Mouse (Mus musculus) embryonic facial prominence, embryonic 15.5 days (tissue): ENCODE measurements at regions not wholly inside any gene's neighbourhood (a gene's known extent, or its start where the extent isn't known, plus 50 kb on each side); places are given as distances from the start of the nearest gene placed in this dataset.

Experiments used
- ATAC-seq: fragments of 200-750 bp; cut with Nextera tagmentation; 2 replicates; pipeline ENCODE4 v1.8.0; 2017; ENCODE audit warnings: low read depth, moderate TSS enrichment; ENCODE audit not compliant: insufficient number of reproducible peaks, low FRiP score, low TSS enrichment
- H3K27ac ChIP-seq: fragments of 300-500 bp; sonication (generic); replicated peaks from 2 replicates; pipeline ENCODE4 v1.5.1; 2015; ENCODE audit warnings: mild to moderate bottlenecking, inconsistent platforms
- H3K27me3 ChIP-seq: fragments of 300-500 bp; sonication (generic); 2 replicates; pipeline ENCODE4 v1.6.1; 2015; ENCODE audit warnings: inconsistent platforms
- H3K36me3 ChIP-seq: fragments of 300-500 bp; sonication (generic); 2 replicates; pipeline ENCODE4 v1.6.1; 2015; ENCODE audit warnings: mild to moderate bottlenecking, inconsistent platforms
- H3K4me1 ChIP-seq: fragments of 300-500 bp; sonication (generic); 2 replicates; pipeline ENCODE4 v1.6.1; 2015; ENCODE audit warnings: inconsistent platforms
- H3K4me2 ChIP-seq: fragments of 300-500 bp; sonication (generic); replicated peaks from 2 replicates; pipeline ENCODE4 v1.6.1; 2015; ENCODE audit warnings: mild to moderate bottlenecking, inconsistent platforms
- H3K4me3 ChIP-seq: fragments of 300-500 bp; sonication (generic); replicated peaks from 2 replicates; pipeline ENCODE4 v1.5.1; 2015; ENCODE audit warnings: mild to moderate bottlenecking, inconsistent platforms
- H3K9ac ChIP-seq: fragments of 300-500 bp; sonication (generic); 2 replicates; pipeline ENCODE4 v1.6.1; 2015; ENCODE audit warnings: inconsistent platforms
- H3K9me3 ChIP-seq: fragments of 300-500 bp; sonication (generic); replicated peaks from 2 replicates; pipeline ENCODE4 v1.6.1; 2016; ENCODE audit warnings: inconsistent platforms
- WGBS: fragments of 180-500 bp; shearing (Covaris S2); methylation state at CpG from one replicate; pipeline ENCODE4 v1.1.7; 2015; 5-methylcytosine and 5-hydroxymethylcytosine counted together

DNA sequence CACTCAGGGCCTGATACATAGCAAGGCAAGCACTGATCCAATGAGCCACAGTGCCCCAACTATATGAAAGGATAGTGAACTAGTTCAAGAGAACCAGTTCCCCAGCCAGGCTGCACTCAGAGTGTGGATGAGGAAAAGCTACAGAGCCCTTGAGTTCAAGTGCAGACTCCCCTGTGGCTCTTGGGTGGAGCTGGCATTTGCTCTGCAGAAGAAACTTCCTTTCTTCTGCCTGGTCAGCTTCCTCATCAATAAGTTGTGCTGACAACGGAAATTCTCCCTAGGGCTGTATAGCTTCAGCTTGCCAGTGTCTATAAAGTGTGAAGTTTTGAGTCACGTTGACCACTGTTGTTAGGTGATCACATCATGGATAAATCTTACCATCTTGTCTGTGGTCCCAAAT, 101.6 kb upstream of the Clint1 start:
- Histone ChIP-seq H3K4me1 (no peaks in the 10 kb centered on the region), H3K9me3 (no peaks in the 10 kb centered on the region), H3K27me3 (no peaks in the 10 kb centered on the region), H3K4me3 (no peak overlapping the region), H3K4me2 (no peak overlapping the region), H3K36me3 (no peaks in the 10 kb centered on the region), H3K27ac (no peak overlapping the region), H3K9ac (no peak overlapping the region)
- ATAC-seq, result no peak
- 66% methylated on average over 2 of the region's 2 CpGs for WGBS

DNA sequence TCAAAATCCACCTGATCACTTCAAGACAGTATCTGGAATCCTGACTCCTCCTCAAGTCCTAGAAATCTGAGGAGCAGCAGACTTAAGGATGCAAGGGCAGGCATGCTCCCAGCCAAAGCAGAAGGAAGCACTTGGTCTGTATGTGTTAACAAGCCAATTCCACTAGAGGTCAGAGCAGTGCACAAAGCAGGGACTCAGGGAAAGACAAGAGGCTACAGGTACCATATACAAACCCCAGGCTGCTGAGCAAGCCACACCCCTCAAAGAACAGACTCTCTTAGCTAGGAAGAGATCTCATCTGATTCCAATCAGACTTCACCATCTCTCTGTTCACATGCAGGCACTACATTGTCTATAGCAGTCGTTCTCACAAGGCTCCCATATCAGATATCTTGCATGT, 99.6 kb upstream of the Clint1 start:
- H3K27me3 ChIP-seq, result no peaks in the 10 kb centered on the region
- peak; percentile 72 for ATAC-seq
- H3K4me2 ChIP-seq, result no peak overlapping the region
- H3K4me3 ChIP-seq, result no peak overlapping the region
- H3K9me3 ChIP-seq, result no peaks in the 10 kb centered on the region
- H3K9ac ChIP-seq, result no peak overlapping the region
- no peak overlapping the region for H3K27ac ChIP-seq
- no peaks in the 10 kb centered on the region for H3K4me1 ChIP-seq
- WGBS, result 20% methylated on average over 1 of the region's 1 CpGs
- no peaks in the 10 kb centered on the region for H3K36me3 ChIP-seq

DNA sequence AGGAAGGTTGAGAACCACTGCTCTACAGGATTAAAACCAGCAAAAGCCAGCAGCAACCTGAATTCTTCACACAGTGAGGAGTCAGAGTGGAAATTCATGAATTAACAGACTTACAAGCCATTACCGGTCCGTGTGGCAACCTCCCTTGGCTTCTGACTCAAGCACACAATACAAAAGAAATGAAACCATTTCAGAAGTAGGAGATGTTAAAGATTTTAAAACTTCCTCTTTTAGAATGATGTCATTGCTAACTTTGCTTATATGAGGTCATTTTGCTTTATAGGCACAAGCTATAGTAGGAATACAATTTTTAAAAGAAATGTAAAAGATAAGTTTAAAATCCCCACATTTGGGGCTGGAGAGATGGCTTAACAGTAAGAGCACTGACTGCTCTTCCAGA, 99.1 kb upstream of the Clint1 start:
- H3K4me3 ChIP-seq, result no peak overlapping the region
- H3K9me3 ChIP-seq, result no peaks in the 10 kb centered on the region
- H3K27me3 ChIP-seq, result no peaks in the 10 kb centered on the region
- no peaks in the 10 kb centered on the region for H3K36me3 ChIP-seq
- no peak overlapping the region for H3K27ac ChIP-seq
- no peak overlapping the region for H3K9ac ChIP-seq
- no peak overlapping the region for H3K4me2 ChIP-seq
- no peaks in the 10 kb centered on the region for H3K4me1 ChIP-seq
- 57% methylated on average over 2 of the region's 2 CpGs for WGBS
- no peak for ATAC-seq

DNA sequence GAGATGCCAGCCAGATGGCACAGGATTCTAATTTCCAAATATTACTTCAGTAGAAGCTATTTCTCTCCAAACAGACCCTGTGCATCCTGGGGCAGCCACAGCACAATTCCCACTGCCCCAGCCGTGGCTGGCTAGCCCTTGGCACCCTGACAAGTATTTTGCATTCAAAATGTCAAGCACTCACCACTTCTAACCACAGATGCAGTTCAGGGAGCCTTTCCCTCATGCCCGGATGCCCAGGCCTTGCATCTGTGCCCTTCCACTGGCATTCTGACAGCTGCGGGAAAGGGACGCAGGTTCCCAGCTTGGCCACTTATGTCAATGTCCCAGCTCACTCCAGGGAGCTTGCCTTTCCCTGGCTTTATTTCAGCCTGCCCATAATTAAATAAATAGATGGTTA, 84.8 kb upstream of the Clint1 start:
- H3K9me3 ChIP-seq, result no peaks in the 10 kb centered on the region
- H3K36me3 ChIP-seq, result no peaks in the 10 kb centered on the region
- no peak overlapping the region for H3K9ac ChIP-seq
- H3K27ac ChIP-seq, result no peak overlapping the region
- no peak for ATAC-seq
- H3K4me1 ChIP-seq, result peaks cover 3% of the 10 kb centered on the region; the same call in 1 of the 2 replicates
- 45% methylated on average over 4 of the region's 4 CpGs for WGBS
- H3K4me2 ChIP-seq, result no peak overlapping the region
- no peaks in the 10 kb centered on the region for H3K27me3 ChIP-seq
- no peak overlapping the region for H3K4me3 ChIP-seq

DNA sequence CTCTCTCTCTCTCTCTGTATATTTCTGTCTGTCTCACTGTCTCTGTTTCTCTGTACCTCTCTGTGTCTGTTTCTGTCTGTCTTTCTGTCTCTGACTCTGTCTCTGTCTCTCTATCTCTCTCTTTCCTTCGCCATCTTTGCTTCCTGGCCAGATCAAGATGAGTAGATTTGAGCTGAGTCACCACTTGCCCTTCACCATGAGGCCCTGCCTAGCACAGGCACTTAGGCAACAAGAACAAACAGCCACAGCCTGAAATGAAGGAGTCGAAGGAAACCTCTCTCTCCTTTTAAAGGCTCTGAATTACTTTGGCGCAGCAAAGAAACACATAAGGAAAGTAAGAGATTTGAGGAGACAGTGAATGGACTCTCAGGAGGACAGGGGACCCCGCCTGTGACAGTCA, 69.4 kb upstream of the Clint1 start:
- Histone ChIP-seq H3K4me3 (no peak overlapping the region), H3K9ac (no peak overlapping the region), H3K27me3 (no peaks in the 10 kb centered on the region), H3K9me3 (no peaks in the 10 kb centered on the region), H3K4me1 (no peaks in the 10 kb centered on the region), H3K4me2 (no peak overlapping the region), H3K27ac (no peak overlapping the region), H3K36me3 (no peaks in the 10 kb centered on the region)
- no peak for ATAC-seq
- WGBS, result 81% methylated on average over 4 of the region's 4 CpGs

DNA sequence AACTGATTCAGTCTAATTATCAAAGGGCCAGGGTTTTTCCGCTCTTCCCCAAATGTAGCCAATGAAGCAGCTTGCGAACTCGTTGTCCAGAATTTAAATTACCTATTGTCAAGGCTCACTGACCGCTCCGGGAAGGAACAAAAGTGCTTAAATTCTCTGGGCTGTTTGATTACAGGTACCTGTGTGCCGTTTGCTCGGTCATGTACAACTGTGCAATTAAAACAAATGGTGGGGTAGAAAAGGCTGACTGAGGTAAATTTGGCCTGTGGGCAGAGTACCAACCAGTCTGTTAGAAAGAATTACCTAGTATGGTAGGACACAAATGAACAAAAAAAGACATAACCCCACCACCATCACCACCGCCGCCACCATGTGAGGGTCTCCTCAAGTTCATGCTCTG, 66.0 kb upstream of the Clint1 start:
- no peaks in the 10 kb centered on the region for H3K4me1 ChIP-seq
- no peak overlapping the region for H3K4me2 ChIP-seq
- H3K9ac ChIP-seq, result no peak overlapping the region
- no peaks in the 10 kb centered on the region for H3K27me3 ChIP-seq
- no peak overlapping the region for H3K27ac ChIP-seq
- H3K4me3 ChIP-seq, result no peak overlapping the region
- no peak for ATAC-seq
- 84% methylated on average over 9 of the region's 9 CpGs for WGBS
- no peaks in the 10 kb centered on the region for H3K9me3 ChIP-seq
- H3K36me3 ChIP-seq, result no peaks in the 10 kb centered on the region

DNA sequence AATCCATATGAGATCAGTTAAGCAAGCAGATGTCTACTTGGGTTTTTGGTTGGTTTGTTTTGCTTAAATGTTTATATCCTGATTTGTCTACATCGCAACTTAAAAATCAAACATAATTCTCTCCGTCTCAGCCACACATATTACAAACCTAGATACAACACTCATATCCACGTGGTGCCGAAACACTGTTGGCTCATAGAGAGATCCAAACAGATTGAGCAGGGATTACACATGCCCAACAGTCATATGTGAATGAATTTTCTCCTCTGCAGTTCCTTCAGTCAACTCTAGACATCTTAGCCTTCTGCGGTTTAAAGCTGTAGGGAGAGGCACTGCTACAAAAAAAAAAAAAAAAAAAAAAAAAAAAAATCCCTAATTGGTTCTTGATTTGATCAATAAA, 64.4 kb upstream of the Clint1 start:
- ATAC-seq, result no peak
- Histone ChIP-seq H3K27me3 (no peaks in the 10 kb centered on the region), H3K36me3 (no peaks in the 10 kb centered on the region), H3K9me3 (no peaks in the 10 kb centered on the region), H3K4me2 (no peak overlapping the region), H3K4me1 (no peaks in the 10 kb centered on the region), H3K27ac (no peak overlapping the region), H3K4me3 (no peak overlapping the region), H3K9ac (no peak overlapping the region)
- 69% methylated on average over 5 of the region's 5 CpGs for WGBS

DNA sequence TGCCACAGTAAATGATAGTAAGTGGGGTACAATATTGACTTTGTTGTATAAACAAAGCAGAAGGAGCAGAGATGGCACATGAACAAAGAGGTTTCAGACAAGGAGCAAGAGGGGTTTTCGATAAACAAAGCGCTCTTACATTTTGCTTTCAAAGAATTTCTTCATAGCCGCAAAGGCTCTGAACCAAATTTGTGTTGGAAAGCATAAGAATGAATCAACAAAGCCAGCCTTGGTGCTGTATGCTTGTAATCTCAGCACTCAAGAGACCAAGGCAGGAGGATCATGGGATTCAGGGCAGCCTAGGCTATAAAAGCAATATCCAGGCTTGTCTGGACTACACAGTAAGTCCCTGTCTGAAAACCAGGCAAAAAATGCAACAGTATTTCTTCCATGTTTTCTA, 62.0 kb upstream of the Clint1 start:
- Histone ChIP-seq H3K9ac (no peak overlapping the region), H3K27ac (0 out of 2 replicates have a peak overlapping the region, but pooled peaks have one; percentile 17), H3K27me3 (no peaks in the 10 kb centered on the region), H3K4me1 (no peaks in the 10 kb centered on the region), H3K36me3 (no peaks in the 10 kb centered on the region), H3K9me3 (no peaks in the 10 kb centered on the region), H3K4me2 (no peak overlapping the region), H3K4me3 (no peak overlapping the region)
- ATAC-seq, result no peak
- 68% methylated on average over 3 of the region's 3 CpGs for WGBS

DNA sequence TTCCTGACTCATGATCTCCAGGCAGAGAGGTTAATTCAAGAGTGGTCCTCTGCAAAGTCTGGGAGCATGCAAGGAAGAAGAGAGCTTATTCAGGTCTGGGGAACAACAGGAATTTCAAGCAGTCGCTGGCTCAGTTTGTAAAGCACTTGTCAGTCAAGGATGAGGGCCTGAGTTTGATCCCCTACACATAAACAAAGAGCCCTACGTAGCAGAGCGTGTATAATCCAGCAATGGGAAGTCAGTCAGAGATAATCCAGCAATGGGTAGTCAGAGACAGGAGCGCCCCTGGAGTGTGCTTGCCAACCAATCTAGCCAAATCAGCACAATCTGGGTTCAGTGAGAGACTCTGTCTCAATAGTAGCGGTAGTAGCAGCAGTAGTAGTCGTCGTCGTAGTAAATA, 61.3 kb upstream of the Clint1 start:
- no peaks in the 10 kb centered on the region for H3K36me3 ChIP-seq
- 0 out of 2 replicates have a peak overlapping the region, but pooled peaks have one; percentile 17 for H3K27ac ChIP-seq
- no peaks in the 10 kb centered on the region for H3K27me3 ChIP-seq
- 63% methylated on average over 8 of the region's 8 CpGs for WGBS
- no peaks in the 10 kb centered on the region for H3K9me3 ChIP-seq
- H3K4me3 ChIP-seq, result no peak overlapping the region
- ATAC-seq, result no peak
- no peak overlapping the region for H3K4me2 ChIP-seq
- no peak overlapping the region for H3K9ac ChIP-seq
- H3K4me1 ChIP-seq, result peaks cover 3% of the 10 kb centered on the region; the same call in 1 of the 2 replicates

DNA sequence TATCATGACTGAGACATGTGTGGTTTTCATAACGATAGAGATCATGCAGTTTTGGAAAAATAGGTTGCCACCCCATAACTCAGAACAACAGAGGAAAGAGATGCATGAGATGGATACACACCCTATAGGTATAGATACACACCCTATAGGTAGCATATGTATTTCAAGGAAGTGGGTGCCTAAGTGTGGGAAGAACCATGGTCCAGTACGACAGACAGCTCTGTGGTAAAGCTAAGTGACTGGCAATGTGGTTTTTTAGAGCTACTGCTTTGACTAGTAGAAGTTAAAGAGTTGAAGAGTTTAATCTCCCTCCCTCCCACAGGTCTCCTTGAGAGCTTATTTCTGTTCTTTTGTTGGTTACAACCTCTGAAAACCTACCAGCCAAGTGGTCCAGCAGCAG, 60.2 kb upstream of the Clint1 start:
- Histone ChIP-seq H3K4me2 (no peak overlapping the region), H3K9ac (no peak overlapping the region), H3K4me3 (no peak overlapping the region), H3K27me3 (no peaks in the 10 kb centered on the region), H3K4me1 (peaks cover 6% of the 10 kb centered on the region; the same call in 1 of the 2 replicates), H3K36me3 (no peaks in the 10 kb centered on the region), H3K9me3 (no peaks in the 10 kb centered on the region), H3K27ac (no peak overlapping the region)
- no peak for ATAC-seq
- WGBS, result 86% methylated on average over 2 of the region's 2 CpGs

DNA sequence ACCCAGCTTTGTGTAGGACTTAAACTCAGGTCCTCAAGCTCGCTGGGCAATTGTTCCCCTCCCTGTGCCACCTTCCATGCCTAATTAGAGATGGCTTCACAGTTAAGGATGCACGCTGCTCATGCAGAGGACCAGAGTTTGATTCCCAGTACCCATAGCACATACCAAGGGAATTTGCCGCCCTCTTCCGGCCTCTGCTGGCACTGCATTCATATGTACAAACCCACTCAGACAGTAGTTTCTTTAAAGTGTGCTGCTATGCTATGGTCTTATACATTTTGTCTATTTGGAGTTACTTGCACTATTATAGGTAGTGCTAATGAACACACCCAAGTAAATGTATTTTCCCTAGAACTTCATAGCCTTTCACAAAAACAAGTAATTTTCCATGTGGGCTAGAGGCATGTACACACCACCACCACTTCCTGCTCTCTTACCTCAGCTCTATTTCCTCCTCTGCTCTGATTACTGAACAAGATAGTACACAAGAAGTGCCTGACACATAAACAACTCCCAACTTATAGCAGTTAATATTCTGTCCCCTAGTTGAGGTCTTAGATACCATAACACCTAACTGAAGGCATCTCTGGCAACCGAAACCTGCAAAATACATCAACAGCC, 57.4 kb upstream of the Clint1 start:
- no peaks in the 10 kb centered on the region for H3K9me3 ChIP-seq
- no peak for ATAC-seq
- WGBS, result 71% methylated on average over 5 of the region's 5 CpGs
- peaks cover 12% of the 10 kb centered on the region; the same call in 1 of the 2 replicates for H3K4me1 ChIP-seq
- no peaks in the 10 kb centered on the region for H3K36me3 ChIP-seq
- H3K27me3 ChIP-seq, result no peaks in the 10 kb centered on the region
- no peak overlapping the region for H3K4me3 ChIP-seq
- no peak overlapping the region for H3K9ac ChIP-seq
- no peak overlapping the region for H3K27ac ChIP-seq
- no peak overlapping the region for H3K4me2 ChIP-seq

DNA sequence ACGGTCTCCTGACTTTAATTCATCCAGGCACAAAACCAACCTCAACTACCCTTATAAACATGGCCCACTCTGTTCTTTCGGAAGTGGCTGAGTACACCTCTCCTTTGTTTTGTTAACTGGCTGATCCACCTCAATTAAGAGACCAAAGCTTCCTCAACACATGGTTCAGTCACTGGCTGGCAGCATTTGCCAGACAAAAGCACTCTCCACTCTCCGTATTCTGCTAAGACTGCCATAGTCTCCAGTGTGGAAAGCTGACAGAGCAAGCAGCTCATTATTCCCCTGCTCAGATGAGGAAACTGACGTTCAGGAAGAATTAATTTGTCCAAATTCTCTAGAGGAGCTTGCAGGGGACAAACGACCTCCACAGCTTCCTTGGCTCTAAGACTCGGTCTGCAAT, 56.5 kb upstream of the Clint1 start:
- H3K27me3 ChIP-seq, result no peaks in the 10 kb centered on the region
- peaks cover 19% of the 10 kb centered on the region; the same call in 1 of the 2 replicates for H3K4me1 ChIP-seq
- H3K9ac ChIP-seq, result no peak overlapping the region
- H3K27ac ChIP-seq, result no peak overlapping the region
- WGBS, result 36% methylated on average over 6 of the region's 6 CpGs
- H3K4me3 ChIP-seq, result no peak overlapping the region
- no peak for ATAC-seq
- no peaks in the 10 kb centered on the region for H3K36me3 ChIP-seq
- H3K9me3 ChIP-seq, result no peaks in the 10 kb centered on the region
- no peak overlapping the region for H3K4me2 ChIP-seq
